ENCODE assay signal across 22 mouse cellular contexts in genomic region chr14:122977056-122977796, GRCm38 (mm10). TPM values are rescaled to one million over a fixed set of nuclear protein-coding genes. Genes with fewer than 3 reads are reported as not detected.
A peak's percentile ranks its signal among the peaks of the same experiment; 100 is the strongest.
DNase-seq lines count a peak whose midpoint lies in the region; ATAC-seq and TF ChIP-seq lines count a peak whose summit lies in the region.
"Had no signal": no experiment of that assay in that cellular context is flagged by ENCODE, and none has a peak within 500 bp of the region (broad histone marks: within the 10 kb centered on the region; RNA-seq: fewer than 3 reads in every experiment).

No protein-coding gene starts in this region.

- no peaks in the 10 kb centered on the region for H3K9me3 ChIP-seq in hindbrain, postnatal 0 days (ENCODE audit: low read length)
- no peaks in the 10 kb centered on the region for H3K9me3 ChIP-seq in hindbrain, embryonic 13.5 days
- H3K9me3 ChIP-seq in lung, postnatal 0 days (ENCODE audit: low read length), result no peaks in the 10 kb centered on the region
- H3K9me3 ChIP-seq: hindbrain, embryonic 10.5 days; megakaryocyte, embryonic 14.5 days; midbrain, embryonic 15.5 days had no signal

- no peak for TF ChIP-seq EP300 in lung, postnatal 0 days (IDR thresholded peaks at IDR 0.05)

- H3K4me2 ChIP-seq in hindbrain, postnatal 0 days (ENCODE audit: low read depth, low read length), result no peak overlapping the region
- H3K4me2 ChIP-seq in hindbrain, embryonic 13.5 days, result no peak overlapping the region
- H3K4me2 ChIP-seq in lung, postnatal 0 days (replicated peaks; ENCODE audit: low read depth, low read length), result no peak overlapping the region
- H3K4me2 ChIP-seq: midbrain, embryonic 15.5 days had no signal

- 79% methylated on average over 9 of the region's 9 CpGs for WGBS in hindbrain, postnatal 0 days
- 77% methylated on average over 9 of the region's 9 CpGs for WGBS in hindbrain, embryonic 13.5 days
- WGBS in lung, postnatal 0 days, result 66% methylated on average over 9 of the region's 9 CpGs

- 0 out of 2 replicates have a peak, but pooled peaks have one; percentile 39 for ATAC-seq in hindbrain, postnatal 0 days
- ATAC-seq in hindbrain, embryonic 13.5 days (ENCODE audit: low FRiP score), result no peak
- ATAC-seq in lung, postnatal 0 days, result peak; percentile 89
- ATAC-seq: forebrain, postnatal 0 days; inflammation-experienced regulatory T-cells, adult 6 months; midbrain, embryonic 15.5 days had no signal

- DNase-seq in hindbrain, postnatal 0 days (ENCODE audit: low spot score), result peak; percentile 29
- DNase-seq in lung, postnatal 0 days (ENCODE audit: low spot score), result peak; percentile 77
- no peak for DNase-seq in lung, postnatal 36 days
- peak; percentile 32 for DNase-seq in brain, embryonic 14.5 days (ENCODE audit: low read depth)
- DNase-seq in lung, postnatal 4 days, result peak; percentile 16 to 76
- no peak for DNase-seq in kidney, postnatal 36 days
- DNase-seq: adrenal gland, adult 2 months; cerebellum, adult 11-12 months; cerebellum, postnatal 10 days; forebrain, postnatal 0 days; gastrocnemius, postnatal 14 days; heart, adult 2 months; kidney, adult 18-20 months; layer of hippocampus, adult 9-11 months; right cerebral cortex, postnatal 14 days; thymus, postnatal 25 days had no signal

- H3K9ac ChIP-seq in hindbrain, postnatal 0 days (replicated peaks; ENCODE audit: low read length), result no peak overlapping the region
- H3K9ac ChIP-seq in hindbrain, embryonic 13.5 days, result no peak overlapping the region
- no peak overlapping the region for H3K9ac ChIP-seq in lung, postnatal 0 days (replicated peaks; ENCODE audit: low read depth)
- H3K9ac ChIP-seq: forebrain, postnatal 0 days; midbrain, embryonic 15.5 days had no signal

- no peak overlapping the region for H3K27ac ChIP-seq in hindbrain, postnatal 0 days
- no peak overlapping the region for H3K27ac ChIP-seq in hindbrain, embryonic 13.5 days
- no peak overlapping the region for H3K27ac ChIP-seq in lung, postnatal 0 days (ENCODE audit: low read length)
- H3K27ac ChIP-seq: heart, adult 2 months; hindbrain, embryonic 10.5 days; left cerebral cortex, adult 2 months; midbrain, embryonic 15.5 days had no signal

- H3K4me3 ChIP-seq in hindbrain, postnatal 0 days (ENCODE audit: low read length), result no peak overlapping the region
- no peak overlapping the region for H3K4me3 ChIP-seq in hindbrain, embryonic 13.5 days
- no peak overlapping the region for H3K4me3 ChIP-seq in lung, postnatal 0 days (ENCODE audit: low read depth, low read length)
- H3K4me3 ChIP-seq: heart, adult 2 months; hindbrain, embryonic 10.5 days; left cerebral cortex, adult 2 months; megakaryocyte, embryonic 14.5 days; midbrain, embryonic 15.5 days had no signal

- H3K4me1 ChIP-seq in hindbrain, postnatal 0 days (ENCODE audit: insufficient read depth, low read length), result peaks cover 10% of the 10 kb centered on the region
- H3K4me1 ChIP-seq in hindbrain, embryonic 13.5 days (replicated peaks), result peaks cover 38% of the 10 kb centered on the region
- H3K4me1 ChIP-seq in lung, postnatal 0 days (ENCODE audit: insufficient read depth, low read depth, low read length), result no peaks in the 10 kb centered on the region

- TF ChIP-seq POLR2A in brain, embryonic 14.5 days (IDR thresholded peaks at IDR 0.05; ENCODE audit: borderline replicate concordance, extremely low read depth, insufficient read depth, insufficient read length, poor library complexity, severe bottlenecking), result no peak

- TF ChIP-seq CTCF in hindbrain, postnatal 0 days (IDR thresholded peaks at IDR 0.05; ENCODE audit: low read depth), result no peak
- TF ChIP-seq CTCF in lung, postnatal 0 days (IDR thresholded peaks at IDR 0.05), result no peak
- TF ChIP-seq CTCF in brain, embryonic 14.5 days (IDR thresholded peaks at IDR 0.05; ENCODE audit: borderline replicate concordance, extremely low read depth, insufficient read depth, insufficient read length), result no peak

- no peaks in the 10 kb centered on the region for H3K36me3 ChIP-seq in hindbrain, postnatal 0 days (ENCODE audit: insufficient read depth, low read length)
- peaks cover 15% of the 10 kb centered on the region for H3K36me3 ChIP-seq in hindbrain, embryonic 13.5 days
- no peaks in the 10 kb centered on the region for H3K36me3 ChIP-seq in lung, postnatal 0 days (ENCODE audit: insufficient read depth, low read length)
- H3K36me3 ChIP-seq: midbrain, embryonic 15.5 days had no signal

- no peaks in the 10 kb centered on the region for H3K27me3 ChIP-seq in hindbrain, postnatal 0 days (ENCODE audit: insufficient read depth, low read length)
- H3K27me3 ChIP-seq in hindbrain, embryonic 13.5 days, result no peaks in the 10 kb centered on the region
- H3K27me3 ChIP-seq in lung, postnatal 0 days (replicated peaks; ENCODE audit: insufficient read depth, low read length), result peaks cover 9% of the 10 kb centered on the region; the same call in 1 of the 2 replicates
- H3K27me3 ChIP-seq: midbrain, embryonic 15.5 days had no signal

RNA-seq across cellular contexts. Expression of gene Tmtc4, which starts 6.6 kb away (rescaled TPM):
- total RNA-seq in hindbrain, postnatal 0 days (2014; rRNA removed), result 27.6 and 105 TPM in 2 replicates
- polyA plus RNA-seq in hindbrain, postnatal 0 days (2015; fragmentation: Nextera tagmentation; extraction: Ambion mirVana), result 30.4 and 31.1 TPM in 2 replicates
- 57.7 and 58.5 TPM in 2 replicates for polyA plus RNA-seq in hindbrain, embryonic 13.5 days (2015; fragmentation: Nextera tagmentation; extraction: Ambion mirVana)
- polyA plus RNA-seq in lung, postnatal 0 days (2015; fragmentation: Nextera tagmentation; extraction: Ambion mirVana), result 6.2 and 10.7 TPM in 2 replicates
- polyA plus RNA-seq in brain, embryonic 14.5 days (2012; rRNA removed), result 32.0 and 40.0 TPM in 2 replicates

Comparison
In these comparisons a context has a peak if more than half of its experiments do, and no peak if none do; other contexts are left out.
1. DNase-seq: peak in hindbrain, postnatal 0 days (single experiment), lung, postnatal 0 days (single experiment), brain, embryonic 14.5 days (single experiment) and lung, postnatal 4 days (2 of 2); none in lung, postnatal 36 days (single experiment) and kidney, postnatal 36 days (0 of 2).